Mouse (Mus musculus) intestine, embryonic 15.5 days (tissue): ENCODE results near the gene Cldn8. TPM values are rescaled to one million over a fixed set of nuclear protein-coding genes. Genes with fewer than 3 reads are reported as not detected.

Source experiments
- ATAC-seq: fragments of 200-750 bp; cut with Nextera tagmentation; 2 replicates; pipeline ENCODE4 v1.8.0; 2017; ENCODE audit warnings: moderate TSS enrichment, moderate library complexity
- H3K27ac ChIP-seq: fragments of 300-500 bp; sonication (generic); 2 replicates; pipeline ENCODE4 v1.5.1; 2015; ENCODE audit warnings: mild to moderate bottlenecking, inconsistent platforms
- H3K27me3 ChIP-seq: fragments of 300-500 bp; sonication (generic); replicated peaks from 2 replicates; pipeline ENCODE4 v1.6.1; 2015; ENCODE audit warnings: inconsistent platforms
- H3K36me3 ChIP-seq: fragments of 300-500 bp; sonication (generic); 2 replicates; pipeline ENCODE4 v1.6.1; 2015; ENCODE audit warnings: inconsistent platforms
- H3K4me1 ChIP-seq: fragments of 300-500 bp; sonication (generic); replicated peaks from 2 replicates; pipeline ENCODE4 v1.6.1; 2015; ENCODE audit warnings: inconsistent platforms
- H3K4me2 ChIP-seq: fragments of 300-500 bp; sonication (generic); replicated peaks from 2 replicates; pipeline ENCODE4 v1.6.1; 2015; ENCODE audit warnings: mild to moderate bottlenecking, inconsistent platforms
- H3K4me3 ChIP-seq: fragments of 300-500 bp; sonication (generic); replicated peaks from 2 replicates; pipeline ENCODE4 v1.5.1; 2015; ENCODE audit warnings: inconsistent platforms
- H3K9ac ChIP-seq: fragments of 300-500 bp; sonication (generic); 2 replicates; pipeline ENCODE4 v1.6.1; 2015; ENCODE audit warnings: inconsistent platforms
- H3K9me3 ChIP-seq: fragments of 300-500 bp; sonication (generic); 2 replicates; pipeline ENCODE4 v1.6.1; 2016; ENCODE audit warnings: inconsistent platforms
- WGBS: fragments of 180-500 bp; shearing (Covaris S2); methylation state at CpG from one replicate; pipeline ENCODE4 v1.1.7; 2015; 5-methylcytosine and 5-hydroxymethylcytosine counted together
- polyA plus RNA-seq: library from polyadenylated mRNA; unstranded; fragments of >200 nt; fragmentation: Nextera tagmentation; extraction: Ambion mirVana; gene quantifications from 2 replicates; pipeline ENCODE4 v1.2.1, GENCODE M21; 2015

Cldn8 gene
- polyA plus RNA-seq: 72.7 and 77.0 TPM in 2 replicates

DNA sequence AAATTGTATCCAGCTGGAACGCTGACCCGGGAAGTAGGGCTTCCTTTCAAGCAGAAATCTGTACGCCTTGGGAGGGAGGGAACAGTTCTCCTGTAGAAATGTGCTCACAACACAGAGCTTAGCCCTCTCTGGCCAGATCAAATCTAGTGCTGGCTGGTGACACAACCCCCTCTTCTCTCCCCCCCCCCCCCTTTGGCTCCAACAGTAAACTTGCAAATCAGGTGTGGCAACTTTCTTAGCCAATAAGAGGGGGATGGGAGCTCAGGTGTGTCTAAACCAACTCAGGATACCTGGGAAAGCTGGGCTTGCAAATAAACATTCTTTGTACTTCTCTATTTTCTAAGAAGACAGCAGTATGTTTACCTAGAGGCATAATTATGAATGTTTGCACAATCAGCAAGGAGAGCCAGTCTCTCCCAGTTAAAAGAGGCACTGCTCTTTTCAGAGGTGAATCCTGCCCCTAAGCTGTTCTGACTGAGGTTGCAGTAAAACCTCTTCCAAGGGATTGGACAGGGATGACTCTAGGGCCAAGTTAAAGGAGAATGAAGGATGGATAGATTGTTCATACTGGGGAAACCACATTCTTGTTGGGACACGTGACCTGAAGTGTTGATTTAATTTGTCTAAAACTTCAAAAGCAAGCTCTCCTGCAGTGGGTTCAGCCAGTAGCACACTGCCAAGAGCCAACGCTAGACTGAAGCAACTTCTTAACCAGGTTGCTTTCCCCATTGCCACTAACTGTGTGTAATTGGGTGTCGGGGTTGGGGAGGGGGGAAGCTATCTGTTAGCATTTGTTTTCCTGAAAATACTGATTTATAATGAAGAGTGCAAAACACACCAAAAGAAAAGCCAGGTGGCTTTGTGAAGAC, at the start of gene Cldn8:
Gene Cldn8 (minus strand): TSS at position 139 of the 869 bp plus-strand sequence.
- peak within 1 kb of the TSS; percentile 38 for H3K4me3 ChIP-seq
- ATAC-seq: peak; percentile 89
- H3K36me3 ChIP-seq: no peaks in the 10 kb centered on the region
- H3K4me1 ChIP-seq: no peaks in the 10 kb centered on the region
- H3K27ac ChIP-seq: peak within 1 kb of the TSS; percentile 72
- no peaks in the 10 kb centered on the region for H3K9me3 ChIP-seq
- peak within 1 kb of the TSS; percentile 22; the same call in 1 of the 2 replicates for H3K9ac ChIP-seq
- peak within 1 kb of the TSS; percentile 26 for H3K4me2 ChIP-seq
- no peaks in the 10 kb centered on the region for H3K27me3 ChIP-seq
- WGBS: 63% methylated on average over 6 of the region's 6 CpGs

DNA sequence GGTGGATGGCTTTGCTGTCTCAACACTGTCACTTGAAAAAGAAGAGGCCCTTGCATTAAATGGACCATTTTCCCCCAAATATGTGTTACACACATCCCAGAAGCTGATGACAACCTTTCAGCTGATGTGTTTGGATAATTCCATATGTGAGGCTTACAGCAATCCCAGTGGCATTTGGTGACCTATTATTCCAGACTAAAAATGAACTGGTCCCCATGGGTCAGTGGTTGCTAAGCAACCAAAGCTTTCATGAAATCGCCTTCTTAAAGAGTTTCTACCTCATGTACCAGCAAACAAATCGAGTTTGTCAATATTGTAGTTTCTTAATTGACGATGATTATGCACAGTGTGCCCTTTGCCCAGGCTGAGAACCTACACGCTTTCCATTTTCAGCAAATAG, 49.7 kb upstream of the Cldn8 start:
- Histone ChIP-seq H3K36me3 (no peaks in the 10 kb centered on the region), H3K4me2 (no peak overlapping the region), H3K9ac (no peak overlapping the region), H3K27ac (no peak overlapping the region), H3K27me3 (no peaks in the 10 kb centered on the region), H3K4me1 (no peaks in the 10 kb centered on the region), H3K4me3 (no peak overlapping the region), H3K9me3 (no peaks in the 10 kb centered on the region)
- ATAC-seq: no peak
- WGBS: 79% methylated on average over 4 of the region's 4 CpGs

DNA sequence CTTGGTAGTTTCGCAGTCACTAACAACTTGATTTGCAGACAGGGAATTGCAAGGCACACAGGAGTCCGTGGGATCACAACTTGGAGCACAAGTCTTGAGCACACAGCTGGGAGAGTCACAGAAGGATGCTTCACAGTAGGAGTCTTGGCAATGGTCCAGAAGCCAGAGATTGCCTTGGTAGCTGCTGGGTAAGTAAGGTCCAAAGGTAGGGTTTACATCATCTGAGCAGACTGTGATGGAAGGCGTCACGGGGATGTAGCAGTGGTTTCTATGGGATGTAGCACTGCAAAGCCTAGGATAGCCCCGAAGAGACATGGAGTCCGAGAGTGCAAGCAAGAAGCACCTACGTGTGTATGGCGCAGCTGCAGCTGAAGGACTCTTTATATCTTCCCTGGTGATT, 48.9 kb upstream of the Cldn8 start, which contains the start of gene Krtap24-1:
Gene Krtap24-1 (minus strand): TSS at position 358 of the 400 bp plus-strand sequence.
- Histone ChIP-seq H3K9me3 (no peaks in the 10 kb centered on the region), H3K4me2 (no peak within 1 kb of the TSS), H3K4me1 (no peaks in the 10 kb centered on the region), H3K27me3 (no peaks in the 10 kb centered on the region), H3K4me3 (no peak within 1 kb of the TSS), H3K9ac (no peak within 1 kb of the TSS), H3K36me3 (no peaks in the 10 kb centered on the region), H3K27ac (no peak within 1 kb of the TSS)
- peak; percentile 88 for ATAC-seq
- WGBS: 90% methylated on average over 8 of the region's 8 CpGs

DNA sequence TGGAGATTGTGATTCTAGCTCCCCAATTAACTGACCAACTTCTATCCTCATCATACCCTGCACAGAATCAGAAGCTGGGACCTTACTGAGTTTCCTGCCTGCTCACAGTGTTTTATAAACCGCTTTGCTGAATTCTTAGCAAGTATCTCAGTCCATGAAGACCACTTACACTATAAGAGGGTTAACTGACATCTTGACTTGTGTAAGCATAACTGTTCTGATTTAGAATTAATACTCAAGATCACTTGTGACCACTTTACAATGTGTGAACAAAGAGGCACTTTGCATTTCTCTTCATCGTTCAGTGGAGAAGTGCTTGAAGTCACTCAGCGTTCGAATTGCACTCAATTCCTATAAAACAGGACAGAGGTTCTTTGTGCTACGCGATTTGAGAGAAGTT, 41.6 kb upstream of the Cldn8 start:
- Histone ChIP-seq H3K27me3 (no peaks in the 10 kb centered on the region), H3K4me3 (no peak overlapping the region), H3K9ac (no peak overlapping the region), H3K9me3 (no peaks in the 10 kb centered on the region), H3K4me1 (0 out of 2 replicates have a peak, but pooled peaks cover 2% of the 10 kb centered on the region), H3K4me2 (no peak overlapping the region), H3K36me3 (no peaks in the 10 kb centered on the region), H3K27ac (no peak overlapping the region)
- WGBS: 88% methylated on average over 6 of the region's 6 CpGs
- no peak for ATAC-seq

DNA sequence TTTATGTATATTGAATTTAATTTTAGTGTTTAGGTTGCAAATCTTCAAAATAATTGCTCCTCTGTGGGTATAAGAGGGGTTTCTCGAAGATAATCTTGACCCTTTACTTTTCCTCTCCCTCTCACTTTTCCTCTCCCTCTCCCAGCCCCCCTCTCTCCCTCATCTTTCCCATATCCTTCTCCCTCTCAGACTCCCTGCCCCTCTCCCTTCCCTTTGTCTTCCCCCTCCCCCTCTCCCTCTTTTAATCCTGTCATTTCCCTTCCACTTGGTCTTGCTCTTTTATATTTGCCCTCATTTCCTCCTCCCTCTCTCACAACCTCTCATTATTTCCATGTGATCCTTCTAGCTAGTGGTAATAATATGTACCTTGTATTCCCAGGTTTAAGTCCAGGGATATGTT, 39.5 kb upstream of the Cldn8 start:
- Histone ChIP-seq H3K36me3 (no peaks in the 10 kb centered on the region), H3K9me3 (no peaks in the 10 kb centered on the region), H3K4me1 (0 out of 2 replicates have a peak, but pooled peaks cover 2% of the 10 kb centered on the region), H3K4me2 (no peak overlapping the region), H3K27ac (no peak overlapping the region), H3K9ac (no peak overlapping the region), H3K4me3 (no peak overlapping the region), H3K27me3 (no peaks in the 10 kb centered on the region)
- ATAC-seq: no peak
- 59% methylated on average over 1 of the region's 1 CpGs for WGBS

DNA sequence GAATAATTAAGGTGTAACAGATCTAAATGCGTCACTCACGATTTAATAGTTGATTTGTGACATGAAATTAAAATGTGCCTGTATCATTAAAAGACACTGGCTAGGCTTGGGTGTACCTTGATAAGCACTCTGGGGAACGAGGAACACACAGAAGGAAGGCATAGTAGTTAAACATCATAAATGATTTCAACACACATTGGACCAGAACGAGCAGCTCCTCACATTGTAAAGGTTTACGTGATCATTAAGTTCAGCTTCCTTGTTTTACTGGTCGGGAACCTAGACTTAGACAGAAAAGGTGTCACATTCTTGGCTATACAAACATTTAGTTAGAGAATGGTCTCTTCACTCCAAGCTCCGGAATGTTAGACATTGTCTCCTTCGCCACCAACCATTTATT, 37.3 kb upstream of the Cldn8 start:
- no peaks in the 10 kb centered on the region for H3K27me3 ChIP-seq
- peak; percentile 87 for ATAC-seq
- H3K9ac ChIP-seq: no peak overlapping the region
- no peak overlapping the region for H3K4me3 ChIP-seq
- 0 out of 2 replicates have a peak, but pooled peaks cover 2% of the 10 kb centered on the region for H3K4me1 ChIP-seq
- H3K9me3 ChIP-seq: no peaks in the 10 kb centered on the region
- H3K4me2 ChIP-seq: peak overlapping the region; percentile 14; the same call in 1 of the 2 replicates
- peak overlapping the region; percentile 61 for H3K27ac ChIP-seq
- 53% methylated on average over 8 of the region's 8 CpGs for WGBS
- H3K36me3 ChIP-seq: no peaks in the 10 kb centered on the region

DNA sequence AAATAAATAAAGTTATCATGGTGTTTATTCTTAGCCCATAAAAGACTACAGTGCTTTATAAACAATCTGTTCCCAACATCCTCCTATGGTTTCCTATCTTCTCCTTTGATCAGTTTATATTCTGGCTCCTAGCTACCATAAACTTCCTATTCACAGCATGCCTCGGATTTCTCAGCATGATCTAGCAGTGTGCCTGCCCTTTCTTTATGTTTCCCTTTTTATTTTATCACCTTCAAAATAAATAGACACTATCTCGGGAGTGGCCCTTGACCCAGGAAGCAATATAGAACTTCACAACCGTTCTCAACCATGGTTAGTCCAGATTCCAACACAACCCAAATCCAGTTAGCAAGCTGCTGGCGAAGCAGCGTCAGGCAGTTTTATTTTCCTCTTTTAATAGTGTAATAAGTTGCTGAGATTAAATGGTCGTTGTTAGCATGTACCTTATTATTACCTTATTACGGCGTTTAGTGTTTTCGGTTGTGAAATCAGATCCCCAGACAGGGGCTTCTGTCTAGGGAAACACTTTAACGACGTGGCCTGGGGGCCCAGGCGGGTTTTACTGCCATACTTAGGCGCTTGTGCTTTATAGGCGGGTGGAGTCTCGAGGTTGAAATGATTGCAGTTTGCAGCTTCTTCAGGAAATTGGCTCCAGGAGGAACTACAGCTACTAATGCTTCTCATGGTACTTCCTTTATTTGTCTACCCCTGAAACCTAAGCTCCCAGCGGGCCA, 36.7 kb upstream of the Cldn8 start:
- peak overlapping the region; percentile 61 for H3K27ac ChIP-seq

DNA sequence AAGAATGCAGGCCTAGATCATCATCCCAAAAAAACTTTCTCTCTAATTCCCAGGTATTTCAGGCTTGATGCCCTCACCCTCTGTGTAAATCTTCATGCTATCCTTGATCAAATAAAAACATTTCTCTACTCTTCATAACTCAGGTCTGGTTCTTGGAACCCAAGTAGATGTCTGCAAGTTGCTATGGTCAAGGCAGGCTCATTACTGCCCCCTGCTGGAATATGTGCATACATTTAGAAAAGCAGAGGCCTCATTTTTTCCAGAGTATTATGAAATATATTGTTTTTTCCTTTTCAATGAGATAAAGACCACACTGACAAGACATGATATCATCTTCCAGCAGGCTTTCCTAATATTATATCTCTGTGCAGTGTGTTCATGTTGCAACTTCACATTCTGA, 29.8 kb upstream of the Cldn8 start:
- H3K4me3 ChIP-seq: no peak overlapping the region
- ATAC-seq: no peak
- H3K27ac ChIP-seq: no peak overlapping the region
- H3K36me3 ChIP-seq: no peaks in the 10 kb centered on the region
- H3K4me2 ChIP-seq: no peak overlapping the region
- no peaks in the 10 kb centered on the region for H3K27me3 ChIP-seq
- H3K4me1 ChIP-seq: no peaks in the 10 kb centered on the region
- H3K9me3 ChIP-seq: no peaks in the 10 kb centered on the region
- H3K9ac ChIP-seq: no peak overlapping the region

More for the DNA sequence above, 36.7 kb upstream of the Cldn8 start:
- peak; percentile 92 for ATAC-seq
- no peaks in the 10 kb centered on the region for H3K36me3 ChIP-seq
- H3K4me2 ChIP-seq: peak overlapping the region; percentile 34
- no peaks in the 10 kb centered on the region for H3K27me3 ChIP-seq
- 0 out of 2 replicates have a peak, but pooled peaks cover 2% of the 10 kb centered on the region for H3K4me1 ChIP-seq
- H3K4me3 ChIP-seq: no peak overlapping the region
- no peaks in the 10 kb centered on the region for H3K9me3 ChIP-seq
- WGBS: 25% methylated on average over 16 of the region's 16 CpGs
- no peak overlapping the region for H3K9ac ChIP-seq

DNA sequence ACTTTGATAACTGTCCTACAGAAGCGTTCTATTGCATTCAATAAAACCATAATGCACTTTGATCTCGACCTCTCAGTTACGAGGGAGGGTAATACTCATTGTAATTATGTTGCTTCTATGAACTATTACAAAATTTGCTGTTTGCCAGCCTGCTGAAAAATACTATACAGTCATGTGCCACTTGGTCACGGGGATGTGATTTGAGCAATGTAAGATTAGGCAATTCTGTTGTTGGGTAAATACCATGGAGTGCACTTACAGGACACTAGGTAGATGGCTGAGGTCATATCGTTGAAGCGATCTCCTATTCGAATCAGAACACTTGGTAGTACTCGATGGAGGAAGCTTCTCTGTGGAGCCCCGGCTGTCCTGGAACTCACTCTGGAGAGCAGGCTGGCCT, 20.4 kb upstream of the Cldn8 start:
- WGBS: 74% methylated on average over 9 of the region's 9 CpGs

DNA sequence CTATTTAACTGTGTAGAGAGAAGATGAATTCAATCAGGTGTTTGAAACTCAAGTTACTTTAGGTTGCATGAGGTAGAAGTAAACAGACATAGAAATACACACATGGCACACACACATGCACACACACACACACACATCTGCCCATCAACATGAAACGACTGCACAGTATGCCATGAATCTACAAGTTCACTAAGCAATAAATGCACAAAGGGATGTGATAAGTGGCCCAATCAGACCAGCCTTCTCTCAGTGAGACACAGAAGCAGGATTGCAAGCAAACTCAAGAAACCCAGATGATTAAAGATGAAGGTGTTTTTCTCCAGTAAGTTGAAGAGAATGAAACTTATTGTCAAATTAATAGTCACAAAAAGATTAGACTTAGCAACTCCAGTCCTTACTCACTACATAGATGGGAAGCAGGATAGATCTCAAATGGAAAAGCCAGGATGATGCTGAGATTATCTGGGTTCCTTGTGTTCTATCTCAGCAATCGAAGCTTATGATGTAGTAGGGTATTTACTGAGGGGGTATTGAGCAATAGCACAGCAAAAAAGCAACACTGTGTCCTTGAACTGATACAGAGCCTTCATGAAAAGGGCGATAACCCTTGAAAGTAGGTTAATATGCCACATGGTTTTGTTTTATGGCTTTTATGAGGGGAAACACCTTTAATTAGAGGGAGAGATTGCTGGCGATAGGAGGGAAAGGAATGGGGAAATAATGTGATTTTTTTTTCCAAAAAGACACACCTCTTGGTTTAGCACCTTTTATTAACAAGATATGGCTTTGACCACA, 13.1 kb upstream of the Cldn8 start:
- H3K9ac ChIP-seq: no peak overlapping the region
- H3K36me3 ChIP-seq: no peaks in the 10 kb centered on the region
- 64% methylated on average over 4 of the region's 4 CpGs for WGBS
- H3K27ac ChIP-seq: no peak overlapping the region
- peak; percentile 94 for ATAC-seq
- no peak overlapping the region for H3K4me2 ChIP-seq
- no peak overlapping the region for H3K4me3 ChIP-seq
- no peaks in the 10 kb centered on the region for H3K4me1 ChIP-seq
- H3K27me3 ChIP-seq: no peaks in the 10 kb centered on the region
- no peaks in the 10 kb centered on the region for H3K9me3 ChIP-seq

More for the DNA sequence above, 20.4 kb upstream of the Cldn8 start:
- Histone ChIP-seq H3K27me3 (no peaks in the 10 kb centered on the region), H3K4me3 (no peak overlapping the region), H3K4me1 (no peaks in the 10 kb centered on the region), H3K27ac (no peak overlapping the region), H3K9ac (no peak overlapping the region), H3K9me3 (no peaks in the 10 kb centered on the region), H3K36me3 (no peaks in the 10 kb centered on the region), H3K4me2 (no peak overlapping the region)
- ATAC-seq: peak; percentile 90

DNA sequence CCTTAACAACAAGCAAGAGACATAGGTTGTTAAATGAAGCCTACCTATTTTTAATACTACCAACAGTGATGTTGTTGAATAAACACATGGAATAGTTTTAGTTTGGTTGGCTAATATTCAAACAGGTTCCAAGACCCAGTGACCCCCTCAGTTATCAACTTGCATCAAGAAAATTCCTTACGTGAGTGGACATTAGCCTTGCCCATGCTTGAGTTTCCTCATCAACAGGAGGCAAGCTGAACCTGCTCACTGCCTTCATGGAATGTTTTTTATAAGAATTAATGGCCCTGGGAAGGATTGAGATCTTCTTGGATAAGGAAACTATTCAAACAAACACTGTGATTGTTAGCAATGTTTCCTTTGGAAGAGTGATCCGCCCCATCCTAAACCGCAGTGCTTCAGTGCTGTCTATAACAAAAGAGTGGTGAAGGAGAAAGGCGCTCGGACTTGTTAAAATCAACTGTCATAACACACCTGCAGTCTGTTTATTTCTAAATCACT, 10.0 kb upstream of the Cldn8 start:
- Histone ChIP-seq H3K36me3 (no peaks in the 10 kb centered on the region), H3K27me3 (no peaks in the 10 kb centered on the region), H3K9ac (no peak overlapping the region), H3K4me1 (no peaks in the 10 kb centered on the region), H3K4me3 (no peak overlapping the region), H3K4me2 (no peak overlapping the region), H3K27ac (no peak overlapping the region), H3K9me3 (no peaks in the 10 kb centered on the region)
- WGBS: 50% methylated on average over 5 of the region's 5 CpGs
- no peak for ATAC-seq

DNA sequence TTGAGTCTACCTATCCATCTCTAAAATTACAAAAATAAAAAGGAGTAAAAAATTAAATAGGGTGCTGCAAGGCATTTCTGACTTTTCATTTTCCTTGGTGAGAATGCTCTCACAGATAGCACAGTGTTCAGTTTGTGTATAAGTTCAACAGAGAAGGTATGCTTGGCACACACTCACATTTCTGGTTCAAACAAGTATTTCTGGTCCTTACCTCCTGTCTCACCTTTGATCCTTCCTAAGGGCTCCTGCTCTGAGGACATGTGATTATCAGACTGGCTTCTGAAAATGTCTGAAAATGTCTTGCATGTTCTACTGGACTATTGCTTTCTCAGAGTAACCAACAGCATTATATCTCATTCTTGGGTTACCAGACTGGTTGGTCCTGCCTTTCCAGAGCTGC, 7.2 kb upstream of the Cldn8 start:
- Histone ChIP-seq H3K4me3 (no peak overlapping the region), H3K27me3 (no peaks in the 10 kb centered on the region), H3K27ac (0 out of 2 replicates have a peak overlapping the region, but pooled peaks have one; percentile 1), H3K4me1 (no peaks in the 10 kb centered on the region), H3K4me2 (no peak overlapping the region), H3K36me3 (no peaks in the 10 kb centered on the region), H3K9me3 (no peaks in the 10 kb centered on the region), H3K9ac (no peak overlapping the region)
- peak; percentile 94 for ATAC-seq
